Mouse (Mus musculus): ENCODE measurements at regions not wholly inside any gene's neighbourhood (a gene's known extent, or its start where the extent isn't known, plus 50 kb on each side); places are given as distances from the start of the nearest gene placed in this dataset. TPM values are rescaled to one million over a fixed set of nuclear protein-coding genes. Genes with fewer than 3 reads are reported as not detected.
A peak's percentile ranks its signal among the peaks of the same experiment; 100 is the strongest.

DNA sequence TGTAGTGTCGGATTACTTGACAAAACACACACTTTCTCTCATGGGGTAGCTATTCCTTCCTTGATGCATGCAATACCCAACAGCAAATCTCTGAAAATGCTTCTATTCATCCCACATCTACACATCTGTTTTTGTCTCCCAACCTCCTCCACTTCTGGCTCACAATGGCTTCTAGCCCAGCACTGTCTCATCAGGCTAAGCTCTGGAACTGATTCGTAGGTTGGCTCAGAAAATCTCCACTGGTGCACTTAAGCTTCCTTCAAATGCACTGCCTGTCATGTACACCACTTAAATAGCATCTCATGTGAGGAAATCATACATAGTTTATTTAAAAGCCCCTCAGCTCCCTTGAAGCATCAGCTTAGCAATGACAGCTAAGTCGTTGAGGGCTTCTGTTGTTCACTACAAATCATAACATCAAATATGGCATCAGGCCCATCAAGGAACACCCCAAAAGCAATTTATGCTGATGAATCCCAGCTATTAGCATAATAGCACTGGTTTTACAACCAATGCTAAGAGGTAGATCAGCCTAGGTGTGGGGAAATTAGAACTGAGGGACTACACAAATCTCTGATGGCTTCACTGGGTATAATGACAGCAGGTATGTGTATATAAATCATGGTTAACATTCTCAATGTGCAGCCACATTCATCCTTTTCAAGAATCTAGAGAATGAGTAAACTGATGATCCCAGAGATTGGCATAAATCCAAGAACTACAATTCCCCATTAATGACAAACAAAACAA is 103.5 kb upstream of the Tusc1 start:
- peak; percentile 43 for ATAC-seq (ENCODE audit: low FRiP score)
- WGBS, result 74% methylated on average over 3 of the region's 3 CpGs

GRCm38 (mm10) chr4:93437386-93438130 is 102.2 kb upstream of the Tusc1 start:
- ATAC-seq (ENCODE audit: low FRiP score), result no peak
- WGBS, result 40% methylated on average over 3 of the region's 3 CpGs

More for the DNA sequence above, 103.5 kb upstream of the Tusc1 start:
- Histone ChIP-seq H3K4me3 (replicated peaks; ENCODE audit: low read length) (no peak overlapping the region), H3K36me3 (replicated peaks; ENCODE audit: control insufficient read depth, insufficient read depth) (no peaks in the 10 kb centered on the region), H3K4me1 (replicated peaks; ENCODE audit: control insufficient read depth, insufficient read depth, low read length) (no peaks in the 10 kb centered on the region), H3K4me2 (replicated peaks) (no peak overlapping the region), H3K9me3 (ENCODE audit: control insufficient read depth, low read length) (no peaks in the 10 kb centered on the region), H3K27ac (no peak overlapping the region), H3K9ac (no peak overlapping the region), H3K27me3 (ENCODE audit: control insufficient read depth, insufficient read depth, low read length) (no peaks in the 10 kb centered on the region)
- DNase-seq (ENCODE audit: low spot score), result no peak

DNA sequence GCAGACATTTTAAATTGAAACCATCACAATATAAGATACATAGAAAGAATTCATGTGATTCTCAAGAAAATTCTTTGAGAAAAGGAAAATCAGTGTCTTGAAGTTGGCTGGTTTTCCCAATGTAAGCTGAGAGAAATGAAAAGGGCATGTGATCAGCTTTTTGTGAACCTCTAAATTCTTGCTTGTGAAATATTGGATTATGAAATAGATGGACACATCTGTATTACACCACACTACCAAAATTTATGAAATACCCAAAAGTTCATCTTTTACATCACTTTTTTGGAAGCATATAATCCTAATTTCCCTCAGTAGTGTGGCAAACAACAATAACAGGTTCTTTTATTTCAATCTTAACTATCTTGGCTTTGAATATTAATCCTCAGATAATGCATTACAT is 77.4 kb upstream of the Tusc1 start:
- Histone ChIP-seq H3K4me3 (replicated peaks; ENCODE audit: low read length) (no peak overlapping the region), H3K27me3 (ENCODE audit: control insufficient read depth, insufficient read depth, low read length) (no peaks in the 10 kb centered on the region), H3K4me2 (replicated peaks) (no peak overlapping the region), H3K9ac (no peak overlapping the region), H3K9me3 (ENCODE audit: control insufficient read depth, low read length) (no peaks in the 10 kb centered on the region), H3K27ac (no peak overlapping the region), H3K4me1 (replicated peaks; ENCODE audit: control insufficient read depth, insufficient read depth, low read length) (no peaks in the 10 kb centered on the region), H3K36me3 (replicated peaks; ENCODE audit: control insufficient read depth, insufficient read depth) (no peaks in the 10 kb centered on the region)
- DNase-seq (ENCODE audit: low spot score) (no peak), ATAC-seq (ENCODE audit: low FRiP score) (no peak)

More at GRCm38 (mm10) chr4:93437386-93438130, 102.2 kb upstream of the Tusc1 start:
- H3K9ac ChIP-seq, result no peak overlapping the region
- no peaks in the 10 kb centered on the region for H3K4me1 ChIP-seq (replicated peaks; ENCODE audit: control insufficient read depth, insufficient read depth, low read length)
- no peaks in the 10 kb centered on the region for H3K36me3 ChIP-seq (replicated peaks; ENCODE audit: control insufficient read depth, insufficient read depth)
- DNase-seq (ENCODE audit: low spot score), result no peak
- H3K27me3 ChIP-seq (ENCODE audit: control insufficient read depth, insufficient read depth, low read length), result no peaks in the 10 kb centered on the region
- no peak overlapping the region for H3K4me2 ChIP-seq (replicated peaks)
- H3K9me3 ChIP-seq (ENCODE audit: control insufficient read depth, low read length), result no peaks in the 10 kb centered on the region
- H3K4me3 ChIP-seq (replicated peaks; ENCODE audit: low read length), result no peak overlapping the region
- H3K27ac ChIP-seq, result no peak overlapping the region

- no peaks in the 10 kb centered on the region for H3K4me1 ChIP-seq (replicated peaks; ENCODE audit: control insufficient read depth, insufficient read depth, low read length)
- no peak overlapping the region for H3K4me3 ChIP-seq (replicated peaks; ENCODE audit: low read length)
- no peaks in the 10 kb centered on the region for H3K36me3 ChIP-seq (replicated peaks; ENCODE audit: control insufficient read depth, insufficient read depth)
- DNase-seq (ENCODE audit: low spot score), result no peak
- ATAC-seq (ENCODE audit: low FRiP score), result no peak
- no peak overlapping the region for H3K9ac ChIP-seq
- no peak overlapping the region for H3K4me2 ChIP-seq (replicated peaks)
- H3K27me3 ChIP-seq (ENCODE audit: control insufficient read depth, insufficient read depth, low read length), result no peaks in the 10 kb centered on the region
- WGBS, result 32% methylated on average over 2 of the region's 2 CpGs
- H3K9me3 ChIP-seq (ENCODE audit: control insufficient read depth, low read length), result no peaks in the 10 kb centered on the region
- no peak overlapping the region for H3K27ac ChIP-seq
Measured at GRCm38 (mm10) chr4:93406876-93407275, 71.6 kb upstream of the Tusc1 start.

DNA sequence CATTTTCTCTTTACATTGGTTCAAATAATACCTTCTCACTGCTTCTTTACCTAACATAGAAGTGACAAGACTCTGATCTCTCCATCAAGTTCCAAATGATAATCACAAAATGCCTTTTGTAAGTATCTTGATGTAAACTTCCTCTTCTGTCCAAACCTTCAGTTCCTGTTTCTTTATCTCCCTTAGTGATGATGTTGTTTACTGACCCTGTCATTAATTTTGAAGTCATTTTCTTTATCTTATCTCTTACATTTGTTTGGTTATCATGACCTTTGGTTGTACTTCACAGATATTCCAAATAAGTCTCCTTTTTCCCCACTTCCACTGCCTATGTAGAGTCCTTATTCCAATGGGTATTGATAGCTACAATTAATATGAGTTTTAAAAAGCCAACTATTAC is 65.3 kb upstream of the Tusc1 start:
- H3K4me1 ChIP-seq (replicated peaks; ENCODE audit: control insufficient read depth, insufficient read depth, low read length), result no peaks in the 10 kb centered on the region
- no peak for ATAC-seq (ENCODE audit: low FRiP score)
- DNase-seq (ENCODE audit: low spot score), result no peak

More for the DNA sequence above, 65.3 kb upstream of the Tusc1 start:
- Histone ChIP-seq H3K27ac (no peak overlapping the region), H3K9me3 (ENCODE audit: control insufficient read depth, low read length) (no peaks in the 10 kb centered on the region), H3K27me3 (ENCODE audit: control insufficient read depth, insufficient read depth, low read length) (no peaks in the 10 kb centered on the region), H3K4me2 (replicated peaks) (no peak overlapping the region), H3K9ac (no peak overlapping the region), H3K4me3 (replicated peaks; ENCODE audit: low read length) (no peak overlapping the region), H3K36me3 (replicated peaks; ENCODE audit: control insufficient read depth, insufficient read depth) (no peaks in the 10 kb centered on the region)

Small RNA genes in the stretch of these regions (microRNA-seq; reads per million reads assigned to microRNA genes)
- gene Gm22619, result not detected
